Mouse (Mus musculus): ENCODE measurements around the gene 9530003J23Rik. TPM values are rescaled to one million over a fixed set of nuclear protein-coding genes. Genes with fewer than 3 reads are reported as not detected.

Gene 9530003J23Rik
- polyA plus RNA-seq, 1 experiment = not detected

Other genes with a start within 250 kb of the 9530003J23Rik start
- 0.24 and 0.30 TPM in 2 replicates for gene Lrrc10, start 193.4 kb downstream of the 9530003J23Rik start, polyA plus RNA-seq (2012; rRNA removed)
- 162 and 163 TPM in 2 replicates for gene Cct2, start 174.9 kb downstream of the 9530003J23Rik start, polyA plus RNA-seq (2012; rRNA removed)
- 21.5 and 23.9 TPM in 2 replicates for gene Frs2, start 90.2 kb downstream of the 9530003J23Rik start, polyA plus RNA-seq (2012; rRNA removed)
- gene Yeats4, start 14.2 kb downstream of the 9530003J23Rik start, polyA plus RNA-seq (2012; rRNA removed) = 33.5 and 37.8 TPM in 2 replicates
- 437 and 439 TPM in 2 replicates for gene Lyz2, start 43.6 kb upstream of the 9530003J23Rik start, polyA plus RNA-seq (2012; rRNA removed)
- gene Lyz1, start 54.2 kb upstream of the 9530003J23Rik start, polyA plus RNA-seq (2012; rRNA removed) = 9.3 and 12.6 TPM in 2 replicates
- 35.9 and 43.5 TPM in 2 replicates for gene Cpsf6, start 141.3 kb upstream of the 9530003J23Rik start, polyA plus RNA-seq (2012; rRNA removed)